Mouse (Mus musculus): Measurements from ENCODE around the gene Tor1a.
A peak's percentile ranks its signal among the peaks of the same experiment; 100 is the strongest.
"Not testable (repeated sequence)": the region's sequence is repeated elsewhere in the genome, so short reads cannot be mapped to it uniquely, and the experiment has no call there.

The Tor1a gene

DNA sequence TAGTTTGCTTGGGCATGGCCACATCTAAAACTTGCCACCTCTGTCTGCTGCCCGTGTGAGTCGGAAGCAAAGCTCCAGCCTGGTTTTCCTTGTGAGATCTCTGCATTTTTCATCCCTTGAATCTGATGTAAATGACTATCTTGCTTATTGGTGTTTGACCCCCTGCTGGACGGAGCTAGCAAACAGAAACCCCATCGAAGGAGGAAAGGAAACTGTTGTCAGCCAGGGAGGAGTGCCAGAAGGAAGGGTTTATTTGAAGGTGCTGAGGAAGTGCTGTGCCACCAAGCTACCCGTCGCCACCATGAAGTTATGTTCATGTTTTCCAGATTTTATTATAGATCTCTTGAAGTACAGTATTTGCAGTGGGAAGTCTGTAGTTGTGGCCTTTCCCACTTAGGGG is 12.9 kb downstream of the Tor1a start:
- no peak for DNase-seq (ENCODE audit: low spot score)

GRCm38 (mm10) chr2:30952824-30953490 is 14.8 kb downstream of the Tor1a start, which contains the start of gene Tor1b:
Gene Tor1b, plus strand, starts transcription at chr2:30952959.
- peak; percentile 68 for DNase-seq (ENCODE audit: low spot score)

GRCm38 (mm10) chr2:30952457-30952823 is 15.3 kb downstream of the Tor1a start:
- no peak for DNase-seq (ENCODE audit: low spot score)

- DNase-seq (ENCODE audit: low spot score): peak; percentile 70
Observed at GRCm38 (mm10) chr2:30942603-30943011, 25.1 kb downstream of the Tor1a start.

DNA sequence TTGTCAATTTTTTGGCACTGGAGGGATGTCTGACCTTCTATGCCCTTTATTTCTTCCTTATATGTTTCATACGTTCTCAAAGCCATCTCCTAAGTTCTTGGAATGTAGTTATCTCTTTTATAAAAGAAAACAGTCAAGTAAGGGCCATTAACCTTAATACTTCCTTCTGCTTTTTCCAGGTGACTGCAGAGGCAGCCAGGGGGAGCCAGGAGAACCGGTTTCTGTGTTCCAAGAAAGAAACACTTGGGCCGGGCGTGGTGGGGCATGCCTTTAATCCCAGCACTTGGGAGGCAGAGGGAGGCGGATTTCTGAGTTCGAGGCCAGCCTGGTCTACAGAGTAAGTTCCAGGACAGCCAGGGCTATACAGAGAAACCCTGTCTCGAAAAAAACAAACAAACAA is 25.6 kb downstream of the Tor1a start:
- not testable (repeated sequence) for DNase-seq (ENCODE audit: low spot score)

- no peak for DNase-seq (ENCODE audit: low spot score)
Observed at GRCm38 (mm10) chr2:30941586-30941985, 26.1 kb downstream of the Tor1a start.

DNA sequence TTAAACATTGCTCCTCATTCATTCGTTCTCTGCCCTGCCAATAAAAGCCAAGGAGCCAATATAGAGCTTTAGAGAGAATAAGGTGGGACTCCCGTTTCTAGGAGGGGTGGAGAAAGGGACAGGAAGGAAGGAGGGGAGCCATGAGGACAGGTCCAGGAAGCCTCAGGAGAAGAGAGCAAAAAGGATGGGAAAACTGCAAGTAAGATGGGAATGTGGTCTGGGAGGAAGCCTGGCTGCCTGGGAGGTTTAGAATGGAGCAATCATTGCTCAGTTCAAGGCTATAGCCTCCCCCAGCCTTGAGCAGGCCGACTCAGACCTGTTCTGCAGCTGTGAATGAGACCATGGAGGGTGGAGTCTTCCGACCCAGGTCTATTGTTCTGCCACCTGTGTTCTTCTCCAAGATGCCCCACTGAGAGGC is 29.1 kb downstream of the Tor1a start:
- no peak for DNase-seq (ENCODE audit: low spot score)

DNA sequence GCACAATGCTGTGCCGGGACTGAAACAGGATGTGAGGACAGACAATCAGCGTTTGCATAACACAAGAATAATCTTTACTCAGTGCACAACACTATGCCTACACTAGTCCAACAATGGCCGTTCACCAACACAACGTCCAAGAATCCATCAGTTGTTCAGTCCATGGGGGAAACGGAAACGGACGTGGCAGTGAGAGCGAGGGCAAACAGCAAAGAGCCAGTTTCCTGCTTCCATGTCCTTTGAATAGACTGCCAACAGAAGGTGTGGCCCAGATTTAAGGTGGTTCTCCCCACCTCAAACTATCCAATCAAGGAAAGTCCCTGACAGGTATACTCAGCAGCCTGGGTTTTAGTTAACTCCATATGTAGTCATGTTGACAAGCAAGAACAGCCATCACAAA is 30.0 kb downstream of the Tor1a start:
- DNase-seq (ENCODE audit: low spot score): no peak

DNA sequence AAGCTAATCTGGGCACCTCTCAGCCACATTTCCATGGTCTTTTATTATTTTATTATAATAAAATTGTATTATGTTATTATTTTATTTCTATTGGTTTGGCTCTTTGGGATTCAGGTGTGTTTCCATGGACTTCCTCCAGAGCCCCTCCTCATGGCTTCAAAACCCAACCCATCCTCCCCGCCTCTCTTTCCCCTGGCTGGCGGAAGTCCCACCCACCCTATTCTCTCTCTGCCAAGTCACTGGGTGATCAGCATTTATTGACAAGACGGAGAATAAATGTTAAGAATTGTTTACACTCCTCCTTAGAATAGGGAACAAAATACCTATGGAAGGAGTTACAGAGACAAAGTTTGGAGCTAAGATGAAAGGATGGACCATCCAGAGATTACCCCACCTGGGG is 30.9 kb downstream of the Tor1a start:
- DNase-seq (ENCODE audit: low spot score): no peak

GRCm38 (mm10) chr2:30933917-30934450 is 33.7 kb downstream of the Tor1a start:
- DNase-seq (ENCODE audit: low spot score): peak; percentile 46

DNA sequence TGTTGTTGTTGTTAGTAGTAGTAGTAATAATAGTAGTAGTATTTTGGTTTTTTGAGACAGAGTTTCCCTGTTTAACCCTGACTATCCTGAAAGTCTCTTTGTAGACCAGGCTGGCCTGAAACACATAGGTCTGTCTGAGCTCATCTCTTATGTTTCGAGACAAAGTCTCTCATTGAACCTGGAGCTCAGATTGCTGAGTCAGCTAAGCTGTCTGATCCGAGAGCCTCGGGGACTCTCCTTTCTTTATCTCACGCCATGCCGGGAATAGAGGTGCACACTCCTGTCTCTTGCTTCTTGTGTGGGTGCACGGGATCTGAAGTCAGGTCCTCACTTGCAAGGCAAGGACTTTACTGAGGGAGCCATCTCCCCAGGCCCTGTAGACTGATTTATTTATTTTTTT is 34.7 kb downstream of the Tor1a start:
- DNase-seq (ENCODE audit: low spot score): no peak

- DNase-seq (ENCODE audit: low spot score): no peak
Observed at GRCm38 (mm10) chr2:30931922-30932321, 35.8 kb downstream of the Tor1a start.

GRCm38 (mm10) chr2:30930846-30931245 is 36.9 kb downstream of the Tor1a start:
- DNase-seq (ENCODE audit: low spot score): not testable (repeated sequence)

- peak; percentile 42 for DNase-seq (ENCODE audit: low spot score)
Observed at GRCm38 (mm10) chr2:30929483-30930045, 38.2 kb downstream of the Tor1a start, which contains the start of gene Ptges. Gene Ptges, minus strand, starts transcription at chr2:30929863.

DNA sequence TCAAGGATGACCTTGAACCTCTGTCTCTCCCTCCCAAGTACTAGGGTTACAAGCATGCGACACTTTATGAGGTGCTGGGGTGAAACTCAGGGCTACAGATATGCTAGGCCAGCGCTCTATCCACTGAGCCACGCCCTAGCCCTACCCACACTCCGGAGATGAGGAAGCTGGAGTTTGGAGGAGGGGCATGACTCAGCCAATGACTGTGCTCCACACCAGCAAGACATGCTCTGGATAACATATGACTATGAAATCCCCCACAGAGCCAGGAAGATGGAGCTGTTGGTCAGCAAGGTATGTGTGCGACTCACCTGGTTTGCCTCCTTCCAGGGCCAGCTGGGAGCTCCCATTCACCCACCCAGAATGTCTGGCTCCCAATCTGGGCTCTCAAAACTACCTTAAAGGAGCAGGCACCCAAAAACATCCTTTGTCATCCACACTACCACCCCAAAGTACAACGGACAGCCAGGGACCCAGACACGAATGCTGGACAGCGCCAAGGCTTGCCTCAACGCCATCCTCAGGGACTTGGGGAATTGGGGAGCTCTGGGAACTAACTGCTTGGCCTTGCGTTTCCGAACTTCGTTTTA is 38.7 kb downstream of the Tor1a start:
- peak; percentile 46 for DNase-seq (ENCODE audit: low spot score)

DNA sequence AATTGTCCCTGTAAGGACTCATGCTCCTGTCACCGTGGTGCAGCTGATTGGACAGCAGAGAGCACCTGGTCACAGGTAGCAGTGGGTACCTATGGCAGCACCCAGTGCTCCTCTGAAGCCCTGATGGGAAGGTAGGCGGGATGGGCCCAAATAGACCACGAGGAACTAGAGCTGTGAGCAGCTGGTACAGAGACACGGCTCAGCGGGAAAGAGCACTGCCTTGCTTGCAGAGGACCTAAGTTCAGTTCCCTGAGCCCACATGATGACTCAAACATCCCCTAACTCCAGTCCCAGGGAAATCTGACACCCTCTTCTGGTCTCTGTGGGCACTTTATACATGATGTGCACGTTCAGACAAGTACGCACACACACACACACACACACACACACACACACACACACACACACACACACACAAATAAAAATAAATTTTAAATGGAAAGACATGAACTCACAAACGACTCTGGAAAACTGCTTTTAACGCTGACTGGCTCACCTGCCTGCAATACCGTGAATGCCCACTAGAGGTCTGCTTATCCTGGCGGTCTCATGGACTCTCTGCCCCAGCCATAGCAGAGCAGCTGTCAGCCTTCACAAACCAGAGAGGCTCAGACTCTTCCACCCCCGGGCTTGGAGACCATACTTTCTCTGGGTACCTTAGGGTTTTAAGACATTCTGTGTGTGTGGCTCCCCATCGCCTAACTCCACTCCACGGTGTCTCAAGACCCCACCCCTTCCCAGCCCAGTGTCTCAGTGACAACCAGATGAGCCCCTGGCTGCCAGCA is 39.7 kb downstream of the Tor1a start:
- DNase-seq (ENCODE audit: low spot score): peak; percentile 71

GRCm38 (mm10) chr2:30927151-30927781 is 40.5 kb downstream of the Tor1a start:
- DNase-seq (ENCODE audit: low spot score): no peak

- DNase-seq (ENCODE audit: low spot score): no peak
Observed at GRCm38 (mm10) chr2:30926381-30926780, 41.4 kb downstream of the Tor1a start.

- no peak for DNase-seq (ENCODE audit: low spot score)
Observed at GRCm38 (mm10) chr2:30925181-30925580, 42.6 kb downstream of the Tor1a start.

GRCm38 (mm10) chr2:30923099-30923498 is 44.6 kb downstream of the Tor1a start:
- DNase-seq (ENCODE audit: low spot score): no peak

- no peak for DNase-seq (ENCODE audit: low spot score)
Observed at GRCm38 (mm10) chr2:30920216-30920615, 47.5 kb downstream of the Tor1a start.

GRCm38 (mm10) chr2:30918780-30919329 is 48.9 kb downstream of the Tor1a start:
- no peak for DNase-seq (ENCODE audit: low spot score)

All from spleen, adult 12 weeks (tissue).